Mouse (Mus musculus): ENCODE measurements around the gene Aagab. TPM values are rescaled to one million over a fixed set of nuclear protein-coding genes. Genes with fewer than 3 reads are reported as not detected.

Gene Aagab
- polyA plus RNA-seq, 1 experiment from 2014 or later: 27.7 TPM

- H3K36me3 ChIP-seq (ENCODE audit: control insufficient read depth, insufficient read depth, low read length): peaks cover 11% of the 10 kb centered on the region; the same call in 1 of the 2 replicates
- DNase-seq (ENCODE audit: low spot score) (no peak), ATAC-seq (replicated peaks; ENCODE audit: low FRiP score) (no peak)
- H3K4me2 ChIP-seq: no peak overlapping the region
- H3K4me1 ChIP-seq (replicated peaks; ENCODE audit: control insufficient read depth, insufficient read depth, low read length): peaks cover 34% of the 10 kb centered on the region
- peak overlapping the region; percentile 5; the same call in 1 of the 2 replicates for H3K27ac ChIP-seq (ENCODE audit: low read depth, low read length)
- no peaks in the 10 kb centered on the region for H3K27me3 ChIP-seq (replicated peaks; ENCODE audit: control insufficient read depth, insufficient read depth, low read length)
- H3K9me3 ChIP-seq (ENCODE audit: control insufficient read depth, low read length): no peaks in the 10 kb centered on the region
- no peak overlapping the region for H3K9ac ChIP-seq (ENCODE audit: low read depth, low read length)
- WGBS: 75% methylated on average over 13 of the region's 13 CpGs
- H3K4me3 ChIP-seq (ENCODE audit: low read depth, low read length): no peak overlapping the region
Measured at GRCm38 (mm10) chr9:63664792-63665646, 62.6 kb downstream of the Aagab start.

- DNase-seq (ENCODE audit: low spot score) (no peak), ATAC-seq (replicated peaks; ENCODE audit: low FRiP score) (no peak)
- Histone ChIP-seq H3K4me1 (replicated peaks; ENCODE audit: control insufficient read depth, insufficient read depth, low read length) (peaks cover 34% of the 10 kb centered on the region), H3K9ac (ENCODE audit: low read depth, low read length) (no peak overlapping the region), H3K36me3 (ENCODE audit: control insufficient read depth, insufficient read depth, low read length) (peaks cover 7% of the 10 kb centered on the region; the same call in 1 of the 2 replicates), H3K27me3 (replicated peaks; ENCODE audit: control insufficient read depth, insufficient read depth, low read length) (no peaks in the 10 kb centered on the region), H3K4me2 (no peak overlapping the region), H3K4me3 (ENCODE audit: low read depth, low read length) (no peak overlapping the region), H3K9me3 (ENCODE audit: control insufficient read depth, low read length) (no peaks in the 10 kb centered on the region), H3K27ac (ENCODE audit: low read depth, low read length) (no peak overlapping the region)
- 85% methylated on average over 18 of the region's 18 CpGs for WGBS
Measured at GRCm38 (mm10) chr9:63666612-63667372, 64.3 kb downstream of the Aagab start.

DNA sequence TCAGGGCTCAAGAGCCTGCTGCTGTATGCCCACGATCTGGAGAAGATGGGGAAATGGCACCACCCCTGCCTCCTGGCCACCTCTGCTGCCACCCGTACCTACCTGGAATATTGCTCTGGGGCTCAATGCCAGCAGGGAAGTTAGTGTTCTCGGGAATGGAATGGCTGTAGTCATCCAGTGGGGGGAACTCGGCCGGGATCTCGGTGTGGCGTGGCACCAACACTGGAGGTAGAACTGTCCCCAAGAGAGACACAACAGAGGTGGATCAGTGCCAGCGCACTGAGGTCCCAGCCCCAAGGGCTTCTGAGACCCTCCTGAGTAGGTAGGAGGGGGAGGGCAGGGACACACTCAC, 64.9 kb downstream of the Aagab start:
- no peak overlapping the region for H3K4me3 ChIP-seq (ENCODE audit: low read depth, low read length)
- peaks cover 7% of the 10 kb centered on the region; the same call in 1 of the 2 replicates for H3K36me3 ChIP-seq (ENCODE audit: control insufficient read depth, insufficient read depth, low read length)
- H3K9me3 ChIP-seq (ENCODE audit: control insufficient read depth, low read length): no peaks in the 10 kb centered on the region
- H3K27me3 ChIP-seq (replicated peaks; ENCODE audit: control insufficient read depth, insufficient read depth, low read length): no peaks in the 10 kb centered on the region
- no peak overlapping the region for H3K4me2 ChIP-seq
- ATAC-seq (replicated peaks; ENCODE audit: low FRiP score): no peak
- no peak overlapping the region for H3K9ac ChIP-seq (ENCODE audit: low read depth, low read length)
- peaks cover 36% of the 10 kb centered on the region for H3K4me1 ChIP-seq (replicated peaks; ENCODE audit: control insufficient read depth, insufficient read depth, low read length)
- no peak for DNase-seq (ENCODE audit: low spot score)
- WGBS: 93% methylated on average over 8 of the region's 8 CpGs
- H3K27ac ChIP-seq (ENCODE audit: low read depth, low read length): no peak overlapping the region

DNA sequence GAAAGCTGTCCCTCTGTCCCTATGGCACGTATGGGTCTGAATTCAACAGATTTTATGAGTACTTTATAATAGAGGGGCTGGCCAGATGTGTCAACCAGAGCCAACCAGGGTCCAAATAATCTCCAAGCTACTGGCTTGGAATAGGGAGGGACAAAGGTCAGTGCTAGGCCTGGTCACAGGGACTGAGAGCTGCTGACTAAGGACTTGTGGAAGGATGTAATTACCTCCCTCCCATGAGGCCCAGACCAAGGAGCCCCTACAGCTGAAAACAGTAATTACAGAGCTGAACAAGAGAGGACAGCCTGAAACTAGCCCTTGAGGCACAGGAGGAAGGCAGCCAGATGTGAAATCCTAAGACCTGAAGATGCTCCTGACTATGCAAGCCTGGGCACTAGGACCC, 66.2 kb downstream of the Aagab start:
- Histone ChIP-seq H3K4me2 (no peak overlapping the region), H3K4me3 (ENCODE audit: low read depth, low read length) (no peak overlapping the region), H3K9me3 (ENCODE audit: control insufficient read depth, low read length) (no peaks in the 10 kb centered on the region), H3K36me3 (ENCODE audit: control insufficient read depth, insufficient read depth, low read length) (peaks cover 7% of the 10 kb centered on the region; the same call in 1 of the 2 replicates), H3K9ac (ENCODE audit: low read depth, low read length) (no peak overlapping the region), H3K4me1 (replicated peaks; ENCODE audit: control insufficient read depth, insufficient read depth, low read length) (peaks cover 44% of the 10 kb centered on the region), H3K27ac (ENCODE audit: low read depth, low read length) (no peak overlapping the region), H3K27me3 (replicated peaks; ENCODE audit: control insufficient read depth, insufficient read depth, low read length) (no peaks in the 10 kb centered on the region)
- 82% methylated on average over 1 of the region's 1 CpGs for WGBS
- DNase-seq (ENCODE audit: low spot score): no peak
- no peak for ATAC-seq (replicated peaks; ENCODE audit: low FRiP score)

DNA sequence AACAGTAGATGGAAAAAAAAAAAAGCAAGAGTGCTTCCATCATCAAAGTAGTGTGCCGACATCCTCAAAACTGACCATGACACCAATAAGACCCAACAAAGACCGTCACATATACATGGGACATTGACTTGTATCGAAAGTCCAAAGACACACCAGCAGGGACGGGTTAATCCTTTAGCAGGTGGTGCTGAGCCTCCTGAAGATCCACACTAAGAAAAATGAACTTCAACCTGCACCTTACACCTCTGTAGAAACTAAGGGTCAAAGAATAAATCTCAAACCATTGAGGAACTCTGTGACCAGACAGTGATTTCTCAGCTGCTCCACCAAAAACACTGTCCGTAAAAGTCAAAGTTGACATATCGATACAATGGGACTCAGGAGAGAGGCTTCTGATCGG, 67.4 kb downstream of the Aagab start:
- DNase-seq (ENCODE audit: low spot score): no peak
- Histone ChIP-seq H3K27ac (ENCODE audit: low read depth, low read length) (no peak overlapping the region), H3K4me1 (replicated peaks; ENCODE audit: control insufficient read depth, insufficient read depth, low read length) (peaks cover 35% of the 10 kb centered on the region), H3K9me3 (ENCODE audit: control insufficient read depth, low read length) (no peaks in the 10 kb centered on the region), H3K27me3 (replicated peaks; ENCODE audit: control insufficient read depth, insufficient read depth, low read length) (no peaks in the 10 kb centered on the region), H3K4me3 (ENCODE audit: low read depth, low read length) (no peak overlapping the region), H3K4me2 (no peak overlapping the region), H3K36me3 (ENCODE audit: control insufficient read depth, insufficient read depth, low read length) (peaks cover 6% of the 10 kb centered on the region; the same call in 1 of the 2 replicates), H3K9ac (ENCODE audit: low read depth, low read length) (no peak overlapping the region)
- no peak for ATAC-seq (replicated peaks; ENCODE audit: low FRiP score)
- 92% methylated on average over 7 of the region's 7 CpGs for WGBS

- WGBS: 51% methylated on average over 8 of the region's 8 CpGs
- Histone ChIP-seq H3K27ac (ENCODE audit: low read depth, low read length) (no peak overlapping the region), H3K9me3 (ENCODE audit: control insufficient read depth, low read length) (no peaks in the 10 kb centered on the region), H3K9ac (ENCODE audit: low read depth, low read length) (no peak overlapping the region), H3K27me3 (replicated peaks; ENCODE audit: control insufficient read depth, insufficient read depth, low read length) (no peaks in the 10 kb centered on the region), H3K4me1 (replicated peaks; ENCODE audit: control insufficient read depth, insufficient read depth, low read length) (peaks cover 24% of the 10 kb centered on the region), H3K36me3 (ENCODE audit: control insufficient read depth, insufficient read depth, low read length) (no peaks in the 10 kb centered on the region), H3K4me3 (ENCODE audit: low read depth, low read length) (no peak overlapping the region), H3K4me2 (no peak overlapping the region)
- no peak for ATAC-seq (replicated peaks; ENCODE audit: low FRiP score)
- DNase-seq (ENCODE audit: low spot score): no peak
Measured at GRCm38 (mm10) chr9:63672797-63673493, 70.5 kb downstream of the Aagab start.

GRCm38 (mm10) chr9:63673494-63673805, 71.0 kb downstream of the Aagab start:
- 69% methylated on average over 3 of the region's 3 CpGs for WGBS
- Histone ChIP-seq H3K4me2 (no peak overlapping the region), H3K27me3 (replicated peaks; ENCODE audit: control insufficient read depth, insufficient read depth, low read length) (no peaks in the 10 kb centered on the region), H3K27ac (ENCODE audit: low read depth, low read length) (no peak overlapping the region), H3K4me1 (replicated peaks; ENCODE audit: control insufficient read depth, insufficient read depth, low read length) (peaks cover 26% of the 10 kb centered on the region), H3K36me3 (ENCODE audit: control insufficient read depth, insufficient read depth, low read length) (no peaks in the 10 kb centered on the region), H3K4me3 (ENCODE audit: low read depth, low read length) (no peak overlapping the region), H3K9ac (ENCODE audit: low read depth, low read length) (no peak overlapping the region), H3K9me3 (ENCODE audit: control insufficient read depth, low read length) (no peaks in the 10 kb centered on the region)
- ATAC-seq (replicated peaks; ENCODE audit: low FRiP score): no peak
- no peak for DNase-seq (ENCODE audit: low spot score)

DNA sequence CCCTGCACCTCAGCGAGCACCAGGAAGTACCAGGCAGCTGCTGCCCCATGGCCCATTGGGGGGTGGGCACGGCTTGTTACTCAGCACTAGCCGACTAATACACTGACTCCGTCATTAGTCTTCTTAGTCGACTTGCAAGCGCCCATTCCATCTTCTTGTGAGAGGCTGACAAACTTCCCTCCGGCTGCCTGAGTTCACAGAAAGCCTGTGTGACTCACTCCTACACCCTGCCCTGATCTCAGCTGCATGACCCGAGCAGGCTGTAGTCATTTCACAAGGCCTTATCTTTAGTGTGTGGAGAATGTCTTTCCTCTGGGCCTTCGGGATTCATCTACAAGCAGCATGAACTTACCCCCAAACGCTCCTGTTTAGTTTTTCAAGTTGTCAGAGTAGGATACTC, 72.2 kb downstream of the Aagab start:
- no peaks in the 10 kb centered on the region for H3K27me3 ChIP-seq (replicated peaks; ENCODE audit: control insufficient read depth, insufficient read depth, low read length)
- no peaks in the 10 kb centered on the region for H3K36me3 ChIP-seq (ENCODE audit: control insufficient read depth, insufficient read depth, low read length)
- H3K4me2 ChIP-seq: no peak overlapping the region
- DNase-seq (ENCODE audit: low spot score): no peak
- H3K27ac ChIP-seq (ENCODE audit: low read depth, low read length): no peak overlapping the region
- peaks cover 29% of the 10 kb centered on the region for H3K4me1 ChIP-seq (replicated peaks; ENCODE audit: control insufficient read depth, insufficient read depth, low read length)
- WGBS: 47% methylated on average over 10 of the region's 10 CpGs
- H3K9ac ChIP-seq (ENCODE audit: low read depth, low read length): no peak overlapping the region
- H3K4me3 ChIP-seq (ENCODE audit: low read depth, low read length): no peak overlapping the region
- H3K9me3 ChIP-seq (ENCODE audit: control insufficient read depth, low read length): no peaks in the 10 kb centered on the region
- ATAC-seq (replicated peaks; ENCODE audit: low FRiP score): no peak
